Mouse (Mus musculus) olfactory bulb, adult 2 months (tissue): ENCODE measurements around the gene Camkmt.

Experiments used
- CTCF ChIP-seq: fragments of 200-500 bp; IDR thresholded peaks from 2 replicates; pipeline ENCODE4 v1.5.1; 2012; ENCODE audit warnings: low read depth, mild to moderate bottlenecking, low read length, moderate library complexity; ENCODE audit not compliant: insufficient read depth
- POLR2A ChIP-seq: fragments of 200-500 bp; IDR thresholded peaks from 2 replicates; pipeline ENCODE4 v1.6.1; 2012; ENCODE audit warnings: mild to moderate bottlenecking, low read depth, low read length, moderate library complexity; ENCODE audit not compliant: insufficient read depth

DNA sequence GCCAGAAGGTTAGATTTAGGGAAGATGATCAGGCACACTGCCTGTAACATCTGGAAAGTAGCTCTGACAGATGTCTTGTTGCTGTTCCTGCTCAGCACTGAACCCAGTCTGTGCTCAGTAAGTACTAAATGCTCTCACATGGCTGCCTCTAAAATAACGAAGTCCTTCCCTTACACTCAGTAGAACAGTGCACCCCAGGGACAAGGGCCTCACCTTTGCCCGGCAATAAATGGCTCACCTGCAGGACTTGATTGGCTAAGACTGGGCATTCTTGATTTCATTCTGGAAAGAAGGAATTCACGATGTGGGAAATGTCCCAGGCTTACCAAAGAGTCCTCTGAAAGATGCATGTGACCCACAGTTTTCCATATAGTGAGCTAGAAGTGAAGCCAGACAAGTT lies 51.3 kb downstream of the Camkmt start:
- no peak for TF ChIP-seq POLR2A
- TF ChIP-seq CTCF = no peak
